Mouse (Mus musculus): ENCODE data around the gene Chml.

Chml gene

DNA sequence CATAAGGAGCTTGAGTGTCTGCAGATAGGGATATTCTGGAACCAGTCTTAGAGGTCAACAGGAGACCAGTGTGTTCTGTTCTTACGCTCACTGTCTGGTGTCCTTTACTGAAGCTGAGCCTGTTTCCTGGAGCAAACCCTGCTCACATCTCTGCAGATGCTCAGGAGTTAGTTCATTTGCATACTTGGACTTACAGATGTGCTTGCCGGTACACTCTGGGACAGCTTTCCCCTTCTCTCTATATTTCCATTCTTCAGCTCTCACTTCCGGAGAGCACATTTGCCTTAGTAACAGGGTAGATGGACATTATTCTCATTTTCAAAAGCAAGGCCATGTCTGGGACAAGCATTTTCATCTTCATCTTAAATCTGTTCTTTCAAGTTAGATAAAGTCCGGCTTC, 44.1 kb downstream of the Chml start:
- DNase-seq (ENCODE audit: low read depth, low spot score) = no peak

DNA sequence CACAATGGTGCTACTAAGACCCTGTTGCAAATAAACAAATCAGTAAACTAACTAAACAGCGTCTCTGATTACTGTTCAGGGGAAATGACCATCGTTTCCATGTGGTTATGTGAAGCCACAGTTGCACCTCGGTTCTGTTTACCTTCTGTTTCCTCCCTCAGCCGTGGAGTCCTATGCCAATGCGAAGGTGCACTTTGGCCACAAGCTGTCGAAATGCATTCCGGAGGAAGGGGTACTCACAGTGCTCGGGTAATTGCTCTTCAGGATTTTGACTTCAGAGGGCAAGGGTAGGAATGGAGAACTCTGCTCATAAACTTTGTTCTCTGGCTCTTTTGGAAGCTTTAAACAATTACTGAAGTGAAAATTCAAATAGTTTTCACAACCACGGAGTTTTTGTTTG, 45.7 kb downstream of the Chml start:
- no peak for DNase-seq (ENCODE audit: low read depth, low spot score)

GRCm38 (mm10) chr1:175643496-175644265, 49.0 kb downstream of the Chml start:
- DNase-seq (ENCODE audit: low read depth, low spot score) = no peak

DNA sequence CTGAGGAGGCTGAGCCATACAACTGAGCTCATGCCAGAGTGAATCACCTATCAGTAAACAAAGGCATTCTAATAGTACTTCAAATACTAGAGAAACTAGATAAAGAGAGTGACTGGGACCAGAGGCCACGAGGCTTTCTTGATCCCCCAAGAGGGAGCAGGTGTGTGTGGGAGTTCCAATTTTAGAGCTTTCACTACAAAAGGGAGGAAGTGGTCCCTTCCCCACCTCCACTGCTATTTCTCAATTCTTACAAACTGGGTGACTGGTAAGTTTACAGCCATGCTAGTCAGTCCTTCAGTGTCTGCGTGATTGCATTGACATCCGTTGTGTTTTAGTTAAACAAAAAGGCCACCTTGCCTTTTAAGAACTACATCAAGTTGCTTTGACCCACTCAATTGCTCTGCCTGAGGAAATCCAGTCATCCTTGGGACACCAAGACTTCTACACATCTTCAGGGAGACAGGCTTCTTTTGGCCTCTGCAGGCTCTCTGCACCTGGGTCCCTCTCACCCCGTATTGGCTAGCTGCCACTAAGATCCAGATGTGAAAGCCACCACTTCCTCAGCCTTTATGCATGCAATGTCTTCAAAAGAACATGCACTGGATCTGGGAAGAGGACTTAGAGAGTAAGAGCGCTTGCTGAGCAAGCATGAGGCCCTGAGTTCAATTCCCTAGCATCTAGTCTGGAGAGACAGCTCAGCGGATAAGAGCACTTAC, 52.1 kb downstream of the Chml start:
- DNase-seq (ENCODE audit: low read depth, low spot score) = no peak

DNA sequence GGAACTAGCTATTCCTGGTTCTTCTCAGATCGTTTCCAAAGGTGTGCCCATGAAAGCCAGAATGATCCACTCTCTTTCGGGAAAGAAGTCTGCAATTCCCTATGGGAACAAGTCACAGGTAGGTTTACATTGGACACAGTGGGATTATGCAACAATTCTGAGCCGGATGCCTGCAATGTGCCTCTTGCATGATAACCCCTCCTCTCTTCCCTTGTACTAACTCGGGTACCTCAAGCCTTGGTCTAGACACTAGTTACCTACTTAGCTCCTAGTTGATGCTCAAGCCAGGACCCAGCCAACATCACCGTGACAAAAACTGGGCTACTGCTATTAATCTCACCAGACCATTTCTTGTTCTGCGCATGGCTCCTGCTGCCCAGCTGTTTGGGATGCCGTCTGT, 53.6 kb downstream of the Chml start:
- DNase-seq (ENCODE audit: low read depth, low spot score) = no peak

DNA sequence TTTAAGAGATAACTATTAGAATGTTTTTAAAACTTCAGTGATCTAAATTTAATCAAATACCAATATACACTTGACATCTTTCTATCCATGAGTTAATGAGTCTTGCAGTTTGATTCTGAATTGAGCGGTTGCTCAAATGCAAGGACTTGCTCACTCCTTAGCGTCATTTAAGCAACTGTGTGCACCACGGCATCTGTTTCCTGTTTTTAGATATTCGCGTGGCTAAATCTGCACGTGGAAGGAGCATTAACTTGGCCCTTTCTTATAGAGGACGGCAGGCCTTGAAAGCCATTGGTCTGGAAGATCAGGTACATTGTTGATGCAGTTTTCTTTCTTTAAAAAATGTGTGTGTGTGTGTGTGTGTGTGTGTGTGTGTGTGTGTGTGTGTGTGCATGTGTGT, 55.0 kb downstream of the Chml start:
- DNase-seq (ENCODE audit: low read depth, low spot score) = no peak

DNA sequence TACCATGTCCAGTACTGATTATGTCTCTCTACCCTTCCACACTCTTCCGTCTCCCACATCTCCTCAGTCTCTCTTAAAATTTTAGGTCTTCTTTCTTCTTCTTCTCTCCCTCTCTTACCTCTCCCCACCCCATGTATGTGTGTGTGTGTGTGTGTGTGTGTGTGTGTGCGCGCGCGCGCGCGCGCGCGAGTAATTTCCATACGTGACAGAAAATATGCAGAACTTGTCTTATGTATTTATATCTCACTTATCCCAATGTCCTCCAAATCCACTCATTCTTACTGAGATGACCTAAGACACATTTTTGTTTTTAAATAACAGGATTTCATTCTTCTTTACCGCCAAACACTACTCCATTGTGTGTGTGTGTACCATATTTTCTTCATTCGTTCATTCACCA, 60.2 kb downstream of the Chml start:
- no peak for DNase-seq (ENCODE audit: low read depth, low spot score)
